Mouse (Mus musculus) intestine, embryonic 16.5 days (tissue): Measurements from ENCODE around the gene Mmp25. TPM values are rescaled to one million over a fixed set of nuclear protein-coding genes. Genes with fewer than 3 reads are reported as not detected.
"Not testable (repeated sequence)": the region's sequence is repeated elsewhere in the genome, so short reads cannot be mapped to it uniquely, and the experiment has no call there.

Experiments
- ATAC-seq: fragments of 200-750 bp; cut with Nextera tagmentation; 2 replicates; pipeline ENCODE4 v1.8.0; 2017; ENCODE audit warnings: moderate TSS enrichment, moderate library complexity
- H3K27ac ChIP-seq: fragments of 300-500 bp; sonication (generic); 2 replicates; pipeline ENCODE4 v1.5.1; 2014; ENCODE audit warnings: mild to moderate bottlenecking, low read length
- H3K27me3 ChIP-seq: fragments of 300-500 bp; sonication (generic); replicated peaks from 2 replicates; pipeline ENCODE4 v1.6.1; 2014; ENCODE audit warnings: low read length, control low read depth, mixed read lengths; ENCODE audit not compliant: control insufficient read depth, insufficient read depth
- H3K36me3 ChIP-seq: fragments of 300-500 bp; sonication (generic); 2 replicates; pipeline ENCODE4 v1.6.1; 2014; ENCODE audit warnings: low read length, control low read depth; ENCODE audit not compliant: control insufficient read depth, insufficient read depth
- H3K4me1 ChIP-seq: fragments of 300-500 bp; sonication (generic); 2 replicates; pipeline ENCODE4 v1.6.1; 2014; ENCODE audit warnings: low read length, control low read depth, mixed read lengths; ENCODE audit not compliant: control insufficient read depth, insufficient read depth
- H3K4me2 ChIP-seq: fragments of 300-500 bp; sonication (generic); 2 replicates; pipeline ENCODE4 v1.6.1; 2014; ENCODE audit warnings: low read depth, low read length, control low read depth
- H3K4me3 ChIP-seq: fragments of 300-500 bp; sonication (generic); 2 replicates; pipeline ENCODE4 v1.5.1; 2014; ENCODE audit warnings: mild to moderate bottlenecking, low read length
- H3K9ac ChIP-seq: fragments of 300-500 bp; sonication (generic); 2 replicates; pipeline ENCODE4 v1.6.1; 2014; ENCODE audit warnings: low read depth, low read length
- H3K9me3 ChIP-seq: fragments of 300-500 bp; sonication (generic); 2 replicates; pipeline ENCODE4 v1.6.1; 2016; ENCODE audit warnings: low read length, control low read depth; ENCODE audit not compliant: control insufficient read depth
- WGBS: fragments of 180-500 bp; shearing (Covaris S2); extraction: QIAGEN DNeasy Blood & Tissue Kit; methylation state at CpG from one replicate; pipeline ENCODE4 v1.1.7; 2014; 5-methylcytosine and 5-hydroxymethylcytosine counted together
- polyA plus RNA-seq: library from polyadenylated mRNA; unstranded; fragments of >200 nt; fragmentation: Nextera tagmentation; extraction: Ambion mirVana; gene quantifications from 2 replicates; pipeline ENCODE4 v1.2.1, GENCODE M21; 2015

Mmp25 gene
- polyA plus RNA-seq, 1 experiment from 2014 or later = 0.70 TPM

DNA sequence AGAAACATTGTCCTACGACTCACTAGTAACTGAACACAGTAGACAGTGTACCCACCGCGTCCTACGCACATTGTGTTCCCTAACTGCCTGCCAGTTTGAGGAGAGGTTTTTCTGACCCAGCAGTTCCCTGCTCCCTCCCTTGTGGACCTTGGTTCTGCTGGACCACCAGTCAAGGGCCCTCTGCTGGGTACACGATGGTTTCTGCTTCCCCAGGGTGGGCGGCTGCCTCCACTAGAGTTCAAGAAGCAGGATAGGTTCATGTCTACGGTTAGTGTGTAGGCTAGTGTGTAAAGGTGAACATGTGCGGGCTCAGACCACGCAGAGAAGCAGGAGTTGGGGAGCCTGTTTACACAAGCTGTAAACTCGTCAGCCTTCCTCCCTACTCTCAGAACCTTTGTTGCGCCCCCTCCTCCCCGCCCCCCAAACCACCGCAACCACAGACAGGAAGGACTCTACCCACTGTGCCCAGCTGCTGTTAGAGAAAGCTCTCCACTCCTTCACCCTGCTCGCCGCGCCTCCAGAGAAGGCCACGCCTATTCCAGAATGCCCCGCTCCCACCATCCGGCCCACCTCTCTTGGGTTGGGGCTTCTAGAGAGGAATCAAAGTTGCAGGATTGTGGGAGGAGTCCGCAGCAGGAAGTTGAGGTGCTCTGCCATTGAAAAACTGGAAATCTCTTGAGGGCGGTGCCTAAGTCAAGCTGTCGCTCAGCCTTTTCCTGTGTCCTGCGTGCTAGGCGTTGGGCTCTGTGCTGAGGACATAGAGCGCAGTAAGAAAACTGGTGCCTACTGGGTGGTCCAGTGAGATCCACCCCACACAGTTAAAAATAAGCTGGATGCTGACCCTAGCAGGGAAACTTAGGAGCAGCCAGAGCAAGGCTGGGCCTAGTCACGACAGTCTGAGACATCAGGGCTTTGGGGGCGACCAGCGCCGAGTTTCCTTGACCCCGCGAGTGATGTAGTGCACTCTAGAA, 46.2 kb downstream of the Mmp25 start, which contains the start of gene Zfp13:
Gene Zfp13 (minus strand): TSS at position 906 of the 971 bp plus-strand sequence.
- peak within 1 kb of the TSS; percentile 78 for H3K9ac ChIP-seq
- peak within 1 kb of the TSS; percentile 91 for H3K27ac ChIP-seq
- H3K4me1 ChIP-seq = peaks cover 9% of the 10 kb centered on the region
- peak within 1 kb of the TSS; percentile 87 for H3K4me2 ChIP-seq
- H3K9me3 ChIP-seq = no peaks in the 10 kb centered on the region
- peak within 1 kb of the TSS; percentile 56 for H3K4me3 ChIP-seq
- H3K27me3 ChIP-seq = no peaks in the 10 kb centered on the region
- 6% methylated on average over 31 of the region's 31 CpGs for WGBS
- H3K36me3 ChIP-seq = no peaks in the 10 kb centered on the region
- ATAC-seq = peak; percentile 98

- peaks cover 13% of the 10 kb centered on the region for H3K4me1 ChIP-seq
- not testable (repeated sequence) for ATAC-seq, H3K36me3 ChIP-seq, H3K9me3 ChIP-seq, H3K9ac ChIP-seq, H3K27ac ChIP-seq, H3K4me3 ChIP-seq, H3K4me2 ChIP-seq, H3K27me3 ChIP-seq
- 78% methylated on average over 4 of the region's 4 CpGs for WGBS
Measured at GRCm38 (mm10) chr17:23595139-23595538, 49.9 kb downstream of the Mmp25 start.

- peak overlapping the region; percentile 58 for H3K4me3 ChIP-seq
- 9% methylated on average over 13 of the region's 13 CpGs for WGBS
- ATAC-seq = peak; percentile 76
- H3K27ac ChIP-seq = peak overlapping the region; percentile 69
- peaks cover 4% of the 10 kb centered on the region; the same call in 1 of the 2 replicates for H3K4me1 ChIP-seq
- no peaks in the 10 kb centered on the region for H3K9me3 ChIP-seq
- H3K36me3 ChIP-seq = no peaks in the 10 kb centered on the region
- H3K4me2 ChIP-seq = peak overlapping the region; percentile 72
- peak overlapping the region; percentile 71 for H3K9ac ChIP-seq
- H3K27me3 ChIP-seq = no peaks in the 10 kb centered on the region
Measured at GRCm38 (mm10) chr17:23592926-23593300, 52.2 kb downstream of the Mmp25 start.

- H3K27me3 ChIP-seq = no peaks in the 10 kb centered on the region
- ATAC-seq = peak; percentile 100
- H3K9me3 ChIP-seq = no peaks in the 10 kb centered on the region
- H3K4me2 ChIP-seq = peak overlapping the region; percentile 72
- peak overlapping the region; percentile 69 for H3K27ac ChIP-seq
- H3K4me1 ChIP-seq = peaks cover 4% of the 10 kb centered on the region; the same call in 1 of the 2 replicates
- H3K9ac ChIP-seq = peak overlapping the region; percentile 71
- 8% methylated on average over 34 of the region's 34 CpGs for WGBS
- H3K4me3 ChIP-seq = peak overlapping the region; percentile 58
- H3K36me3 ChIP-seq = no peaks in the 10 kb centered on the region
Measured at GRCm38 (mm10) chr17:23592208-23592925, 52.7 kb downstream of the Mmp25 start.

- Histone ChIP-seq H3K9me3 (no peaks in the 10 kb centered on the region), H3K27me3 (no peaks in the 10 kb centered on the region), H3K4me3 (no peak overlapping the region), H3K27ac (no peak overlapping the region), H3K9ac (no peak overlapping the region), H3K36me3 (no peaks in the 10 kb centered on the region), H3K4me1 (peaks cover 12% of the 10 kb centered on the region), H3K4me2 (no peak overlapping the region)
- no peak for ATAC-seq
- WGBS = 66% methylated on average over 2 of the region's 2 CpGs
Measured at GRCm38 (mm10) chr17:23587253-23587652, 57.8 kb downstream of the Mmp25 start.

DNA sequence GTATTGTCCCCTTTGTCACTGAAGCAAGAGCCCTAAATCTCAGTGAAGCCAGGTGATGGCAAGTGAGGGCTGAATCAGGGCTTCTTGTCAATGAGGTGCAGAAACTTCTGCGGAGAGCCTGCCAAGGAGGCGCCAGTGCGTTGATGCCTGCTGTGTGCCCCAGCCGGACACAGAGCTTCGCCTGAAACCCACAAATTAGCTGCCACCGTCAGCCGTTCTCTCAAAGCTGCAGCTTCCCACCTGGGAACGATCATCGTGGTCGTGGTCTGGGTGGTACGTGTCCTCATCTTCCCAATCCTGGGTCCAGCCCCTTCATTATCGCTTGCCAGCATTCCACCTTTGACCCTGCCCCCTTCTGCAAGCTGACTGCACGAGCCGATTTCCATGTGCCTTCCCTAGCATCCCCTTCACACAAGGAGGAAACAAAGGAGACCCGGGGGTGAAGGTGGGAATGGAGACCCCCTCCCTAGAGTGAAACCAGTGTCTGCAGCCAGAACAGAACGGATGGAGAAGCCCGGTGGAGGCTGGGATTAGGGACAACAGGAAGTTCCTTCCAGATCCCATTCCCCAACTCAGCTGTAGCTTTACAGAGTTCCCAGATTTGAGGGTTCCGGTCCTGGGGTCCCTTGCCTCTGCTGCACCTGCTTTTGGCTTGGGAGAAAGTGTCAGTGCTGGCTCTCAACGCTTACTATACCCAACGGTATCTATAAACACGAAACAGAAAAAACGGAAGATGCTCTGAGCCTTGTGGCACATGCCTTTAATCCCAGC, 59.2 kb downstream of the Mmp25 start:
- Histone ChIP-seq H3K27me3 (no peaks in the 10 kb centered on the region), H3K4me2 (peak overlapping the region; percentile 90), H3K9me3 (no peaks in the 10 kb centered on the region), H3K4me3 (peak overlapping the region; percentile 82), H3K9ac (peak overlapping the region; percentile 82), H3K36me3 (0 out of 2 replicates have a peak, but pooled peaks cover under 1% of the 10 kb centered on the region), H3K27ac (peak overlapping the region; percentile 41; the same call in 1 of the 2 replicates), H3K4me1 (peaks cover 10% of the 10 kb centered on the region)
- ATAC-seq = peak; percentile 84
- under 1% methylated on average over 22 of the region's 22 CpGs for WGBS

GRCm38 (mm10) chr17:23584786-23585185, 60.3 kb downstream of the Mmp25 start:
- H3K4me1 ChIP-seq = peaks cover 10% of the 10 kb centered on the region
- peak overlapping the region; percentile 82 for H3K4me3 ChIP-seq
- peak overlapping the region; percentile 90 for H3K4me2 ChIP-seq
- H3K36me3 ChIP-seq = peaks cover 8% of the 10 kb centered on the region; the same call in 1 of the 2 replicates
- H3K27me3 ChIP-seq = no peaks in the 10 kb centered on the region
- WGBS = 86% methylated on average over 8 of the region's 8 CpGs
- no peak overlapping the region for H3K27ac ChIP-seq
- no peak for ATAC-seq
- peak overlapping the region; percentile 82 for H3K9ac ChIP-seq
- no peaks in the 10 kb centered on the region for H3K9me3 ChIP-seq
